21 mouse cellular contexts compared by ENCODE assay signal in genomic region chr14:52283629-52284028, GRCm38 (mm10).
"Had no signal": no experiment of that assay in that cellular context is flagged by ENCODE, and none has a peak within 500 bp of the region (broad histone marks: within the 10 kb centered on the region; RNA-seq: fewer than 3 reads in every experiment).

No protein-coding gene starts in this region.

- H3K27ac ChIP-seq: kidney, postnatal 0 days; layer of hippocampus, adult 2 months; limb, embryonic 12.5 days; limb, embryonic 15.5 days; liver, embryonic 14.5 days had no signal

- DNase-seq: kidney, adult 2 months; kidney, postnatal 25 days; layer of hippocampus, adult 9-11 months; left cerebral cortex, postnatal 4 days; liver, postnatal 0 days; lung, embryonic 14.5 days; lung, postnatal 36 days; midbrain, embryonic 14.5 days; right cerebral cortex, adult 18-20 months; right cerebral cortex, postnatal 14 days; right cerebral cortex, postnatal 4 days; spleen, adult 18-20 months; thymus, adult 18-20 months; thymus, postnatal 36 days had no signal

- ATAC-seq: liver, postnatal 0 days; lung, postnatal 0 days had no signal

- H3K27me3 ChIP-seq: limb, embryonic 12.5 days; limb, embryonic 15.5 days had no signal

- H3K4me2 ChIP-seq: limb, embryonic 12.5 days; limb, embryonic 15.5 days; liver, embryonic 11.5 days; lung, embryonic 14.5 days had no signal

- H3K9me3 ChIP-seq: limb, embryonic 12.5 days; limb, embryonic 15.5 days had no signal

- H3K4me3 ChIP-seq: layer of hippocampus, adult 2 months; limb, embryonic 12.5 days; limb, embryonic 15.5 days had no signal

- H3K9ac ChIP-seq: limb, embryonic 12.5 days; limb, embryonic 15.5 days; liver, embryonic 14.5 days; liver, postnatal 0 days; lung, embryonic 14.5 days had no signal
